Mouse (Mus musculus): ENCODE measurements at regions not wholly inside any gene's neighbourhood (a gene's known extent, or its start where the extent isn't known, plus 50 kb on each side); places are given as distances from the start of the nearest gene placed in this dataset.

GRCm38 (mm10) chr1:103057006-103057405 is 1711.3 kb upstream of the Cdh20 start:
- 43% methylated on average over 2 of the region's 2 CpGs for WGBS
- Histone ChIP-seq H3K27ac (ENCODE audit: low read depth, low read length) (no peak overlapping the region), H3K36me3 (ENCODE audit: control insufficient read depth, insufficient read depth, low read length) (no peaks in the 10 kb centered on the region), H3K9ac (ENCODE audit: low read length) (no peak overlapping the region), H3K9me3 (ENCODE audit: control insufficient read depth, low read length) (no peaks in the 10 kb centered on the region), H3K4me3 (ENCODE audit: low read depth, low read length) (no peak overlapping the region), H3K4me1 (replicated peaks; ENCODE audit: control insufficient read depth, insufficient read depth, low read length) (no peaks in the 10 kb centered on the region), H3K4me2 (ENCODE audit: low read depth, low read length, severe bottlenecking) (no peak overlapping the region), H3K27me3 (ENCODE audit: control insufficient read depth, insufficient read depth, low read length) (no peaks in the 10 kb centered on the region)
- DNase-seq (ENCODE audit: low spot score) (no peak), ATAC-seq (replicated peaks; ENCODE audit: low FRiP score) (no peak)

- Histone ChIP-seq H3K9me3 (ENCODE audit: control insufficient read depth, low read length) (no peaks in the 10 kb centered on the region), H3K27me3 (ENCODE audit: control insufficient read depth, insufficient read depth, low read length) (no peaks in the 10 kb centered on the region), H3K4me3 (ENCODE audit: low read depth, low read length) (no peak overlapping the region), H3K4me2 (ENCODE audit: low read depth, low read length, severe bottlenecking) (no peak overlapping the region), H3K9ac (ENCODE audit: low read length) (no peak overlapping the region), H3K4me1 (replicated peaks; ENCODE audit: control insufficient read depth, insufficient read depth, low read length) (no peaks in the 10 kb centered on the region), H3K27ac (ENCODE audit: low read depth, low read length) (no peak overlapping the region), H3K36me3 (ENCODE audit: control insufficient read depth, insufficient read depth, low read length) (no peaks in the 10 kb centered on the region)
- ATAC-seq (replicated peaks; ENCODE audit: low FRiP score) (no peak), DNase-seq (ENCODE audit: low spot score) (no peak)
- WGBS: 74% methylated on average over 1 of the region's 1 CpGs
These were observed 1697.3 kb upstream of the Cdh20 start for GRCm38 (mm10) chr1:103071045-103071444.

GRCm38 (mm10) chr1:103076645-103077044 is 1691.7 kb upstream of the Cdh20 start:
- H3K4me1 ChIP-seq (replicated peaks; ENCODE audit: control insufficient read depth, insufficient read depth, low read length): no peaks in the 10 kb centered on the region
- ATAC-seq (replicated peaks; ENCODE audit: low FRiP score) (no peak), DNase-seq (ENCODE audit: low spot score) (no peak)
- H3K27ac ChIP-seq (ENCODE audit: low read depth, low read length): no peak overlapping the region
- no peak overlapping the region for H3K9ac ChIP-seq (ENCODE audit: low read length)
- H3K36me3 ChIP-seq (ENCODE audit: control insufficient read depth, insufficient read depth, low read length): no peaks in the 10 kb centered on the region
- no peak overlapping the region for H3K4me2 ChIP-seq (ENCODE audit: low read depth, low read length, severe bottlenecking)
- no peaks in the 10 kb centered on the region for H3K9me3 ChIP-seq (ENCODE audit: control insufficient read depth, low read length)
- no peaks in the 10 kb centered on the region for H3K27me3 ChIP-seq (ENCODE audit: control insufficient read depth, insufficient read depth, low read length)
- H3K4me3 ChIP-seq (ENCODE audit: low read depth, low read length): no peak overlapping the region

- ATAC-seq (replicated peaks; ENCODE audit: low FRiP score): peak; percentile 73
- no peaks in the 10 kb centered on the region for H3K36me3 ChIP-seq (ENCODE audit: control insufficient read depth, insufficient read depth, low read length)
- H3K4me1 ChIP-seq (replicated peaks; ENCODE audit: control insufficient read depth, insufficient read depth, low read length): no peaks in the 10 kb centered on the region
- no peaks in the 10 kb centered on the region for H3K9me3 ChIP-seq (ENCODE audit: control insufficient read depth, low read length)
- no peak overlapping the region for H3K4me3 ChIP-seq (ENCODE audit: low read depth, low read length)
- no peak overlapping the region for H3K4me2 ChIP-seq (ENCODE audit: low read depth, low read length, severe bottlenecking)
- H3K27ac ChIP-seq (ENCODE audit: low read depth, low read length): no peak overlapping the region
- no peaks in the 10 kb centered on the region for H3K27me3 ChIP-seq (ENCODE audit: control insufficient read depth, insufficient read depth, low read length)
- DNase-seq (ENCODE audit: low spot score): no peak
- WGBS: 46% methylated on average over 2 of the region's 2 CpGs
- no peak overlapping the region for H3K9ac ChIP-seq (ENCODE audit: low read length)
These were observed 1674.3 kb upstream of the Cdh20 start for GRCm38 (mm10) chr1:103093908-103094648.
